Comparison of ENCODE assay signal across 28 mouse cellular contexts in the genomic region with DNA sequence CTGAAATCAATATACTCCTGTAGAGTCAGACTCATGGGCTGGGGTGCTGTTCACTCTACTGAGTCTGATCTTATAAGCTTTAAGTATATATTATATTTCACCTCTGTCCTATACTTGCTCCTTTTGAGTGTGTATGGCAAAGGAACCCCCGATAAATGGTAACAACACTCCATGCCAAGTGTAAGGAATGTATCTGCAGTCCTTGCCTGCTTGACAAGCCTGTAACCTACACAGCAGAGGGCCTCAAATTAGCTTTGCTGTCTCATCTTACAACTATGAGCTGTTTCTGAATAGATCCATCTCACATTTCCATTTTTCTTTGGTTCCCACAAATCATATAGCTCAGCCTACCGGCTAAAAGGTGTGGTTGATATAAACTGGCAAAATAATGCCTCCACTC. TPM values are rescaled to one million over a fixed set of nuclear protein-coding genes. Genes with fewer than 3 reads are reported as not detected.
"Had no signal": no experiment of that assay in that cellular context is flagged by ENCODE, and none has a peak within 500 bp of the region (broad histone marks: within the 10 kb centered on the region; RNA-seq: fewer than 3 reads in every experiment).

No protein-coding gene starts in this region.

- H3K27me3 ChIP-seq: embryonic facial prominence, embryonic 12.5 days; embryonic facial prominence, embryonic 15.5 days; forebrain, embryonic 12.5 days; forebrain, embryonic 13.5 days; forebrain, embryonic 15.5 days had no signal

- H3K36me3 ChIP-seq: embryonic facial prominence, embryonic 12.5 days; embryonic facial prominence, embryonic 15.5 days; forebrain, embryonic 10.5 days; forebrain, embryonic 12.5 days; forebrain, embryonic 15.5 days; heart, embryonic 10.5 days had no signal

- H3K4me3 ChIP-seq: embryonic facial prominence, embryonic 12.5 days; embryonic facial prominence, embryonic 15.5 days; erythroblast, embryonic 14.5 days; forebrain, embryonic 10.5 days; forebrain, embryonic 12.5 days; forebrain, embryonic 13.5 days; forebrain, embryonic 15.5 days; gastrocnemius, adult 2 months; heart, adult 2 months; heart, embryonic 10.5 days had no signal

- ATAC-seq: forebrain, embryonic 13.5 days; forebrain, embryonic 14.5 days; forebrain, embryonic 15.5 days; forebrain, embryonic 16.5 days; forebrain, postnatal 0 days had no signal

- DNase-seq: cerebellum, adult 2 months; cerebellum, adult 8-10 months; cerebellum, adult 9-10 months; cerebellum, adult 9-11 months; cerebellum, postnatal 14 days; cerebellum, postnatal 25 days; cerebellum, postnatal 36 days; embryo, embryonic 11 days; forebrain, postnatal 0 days; gastrocnemius, adult 2 months; gastrocnemius, postnatal 10 days; gastrocnemius, postnatal 14 days; gastrocnemius, postnatal 25 days; gastrocnemius, postnatal 36 days; heart, adult 11 months; heart, adult 18-20 months; heart, adult 2 months had no signal

- H3K4me1 ChIP-seq: embryonic facial prominence, embryonic 12.5 days; embryonic facial prominence, embryonic 15.5 days; forebrain, embryonic 10.5 days; forebrain, embryonic 12.5 days; forebrain, embryonic 13.5 days; forebrain, embryonic 15.5 days; heart, embryonic 10.5 days had no signal

- H3K9me3 ChIP-seq: embryonic facial prominence, embryonic 12.5 days; embryonic facial prominence, embryonic 15.5 days; forebrain, embryonic 10.5 days; forebrain, embryonic 12.5 days; forebrain, embryonic 15.5 days; heart, embryonic 10.5 days had no signal

- H3K9ac ChIP-seq: embryonic facial prominence, embryonic 12.5 days; embryonic facial prominence, embryonic 15.5 days; forebrain, embryonic 12.5 days; forebrain, embryonic 13.5 days; forebrain, embryonic 15.5 days; forebrain, postnatal 0 days had no signal

- H3K4me2 ChIP-seq: embryonic facial prominence, embryonic 12.5 days; embryonic facial prominence, embryonic 15.5 days; forebrain, embryonic 12.5 days; forebrain, embryonic 13.5 days; forebrain, embryonic 15.5 days; heart, embryonic 11.5 days had no signal

- H3K27ac ChIP-seq: embryonic facial prominence, embryonic 12.5 days; embryonic facial prominence, embryonic 15.5 days; forebrain, embryonic 10.5 days; forebrain, embryonic 12.5 days; forebrain, embryonic 13.5 days; forebrain, embryonic 15.5 days; gastrocnemius, adult 2 months; heart, adult 2 months; heart, embryonic 10.5 days had no signal

RNA-seq across cellular contexts. Expression of gene 4930578C19Rik, which starts 46.6 kb away (rescaled TPM):
- polyA plus RNA-seq: erythroblast, embryonic 14.5 days had no signal
